Mouse (Mus musculus) myocyte (in vitro differentiated cells): ENCODE measurements around the gene Rgs6. TPM values are rescaled to one million over a fixed set of nuclear protein-coding genes. Genes with fewer than 3 reads are reported as not detected.

Source experiments
- H3K27me3 ChIP-seq: one replicate; pipeline ENCODE4 v1.6.1; 2011; ENCODE audit not compliant: control insufficient read depth, insufficient read depth, insufficient read length
- H3K36me3 ChIP-seq: one replicate; pipeline ENCODE4 v1.6.1; 2011; ENCODE audit not compliant: control insufficient read depth, insufficient read depth
- H3K4me2 ChIP-seq: one replicate; pipeline ENCODE4 v1.6.1; 2011; ENCODE audit warnings: low read depth, control low read depth
- H3K4me3 ChIP-seq: one replicate; pipeline ENCODE4 v1.5.1; 2011; ENCODE audit warnings: mild to moderate bottlenecking, control low read depth, moderate library complexity
- H3K79me2 ChIP-seq: one replicate; pipeline ENCODE4 v1.6.1; 2011; ENCODE audit not compliant: control insufficient read depth, insufficient read depth
- H3ac ChIP-seq: one replicate; pipeline ENCODE4 v1.6.1; 2011; ENCODE audit not compliant: control insufficient read depth, insufficient read length
- CEBPB ChIP-seq: IDR thresholded peaks from 2 replicates; pipeline ENCODE4 v1.6.1; 2011; ENCODE audit warnings: mild to moderate bottlenecking, moderate library complexity; ENCODE audit not compliant: poor library complexity, insufficient read depth, severe bottlenecking
- E2F4 ChIP-seq: IDR thresholded peaks from one replicate; pipeline ENCODE4 v1.6.1; 2011; ENCODE audit warnings: mild to moderate bottlenecking, control low read depth, moderate library complexity; ENCODE audit not compliant: insufficient read depth
- MAX ChIP-seq: IDR thresholded peaks from one replicate; pipeline ENCODE4 v1.6.1; 2011; ENCODE audit warnings: low read depth, mild to moderate bottlenecking, control low read depth
- MYOD1 ChIP-seq, 3 experiments: IDR thresholded peaks; one replicate each; pipeline ENCODE4 v1.6.1; 2011; ENCODE audit warnings: control low read depth in 2 of 3, low read depth in 2 of 3, mild to moderate bottlenecking in 2 of 3, moderate library complexity in 1 of 3; ENCODE audit not compliant: insufficient read length in 2 of 3, control insufficient read depth in 1 of 3
- MYOG ChIP-seq, 3 experiments: IDR thresholded peaks; one replicate each; pipeline ENCODE4 v1.6.1; 2011; ENCODE audit warnings: control low read depth in 2 of 3, low read depth in 2 of 3, mild to moderate bottlenecking in 2 of 3; ENCODE audit not compliant: insufficient read length in 2 of 3, control insufficient read depth in 1 of 3, insufficient read depth in 1 of 3
- POLR2A ChIP-seq: IDR thresholded peaks from one replicate; pipeline ENCODE4 v1.6.1; 2011; ENCODE audit warnings: low read depth, mild to moderate bottlenecking, control low read depth, moderate library complexity; ENCODE audit not compliant: insufficient read length
- POLR2AphosphoS2 ChIP-seq: IDR thresholded peaks from one replicate; pipeline ENCODE4 v1.6.1; 2011; ENCODE audit warnings: low read depth, control low read depth; ENCODE audit not compliant: insufficient read length
- REST ChIP-seq: IDR thresholded peaks from one replicate; pipeline ENCODE4 v1.6.1; 2011; ENCODE audit warnings: mild to moderate bottlenecking, control low read depth, moderate library complexity; ENCODE audit not compliant: insufficient read depth, insufficient read length
- SRF ChIP-seq: IDR thresholded peaks from one replicate; pipeline ENCODE4 v1.6.1; 2011; ENCODE audit warnings: low read depth; ENCODE audit not compliant: control insufficient read depth, insufficient read length
- TCF12 ChIP-seq: IDR thresholded peaks from one replicate; pipeline ENCODE4 v1.6.1; 2011; ENCODE audit warnings: mild to moderate bottlenecking, control low read depth; ENCODE audit not compliant: poor library complexity, insufficient read depth, severe bottlenecking
- TCF3 ChIP-seq: IDR thresholded peaks from one replicate; pipeline ENCODE4 v1.6.1; 2011; ENCODE audit warnings: low read depth, control low read depth; ENCODE audit not compliant: insufficient read length
- USF1 ChIP-seq: IDR thresholded peaks from one replicate; pipeline ENCODE4 v1.6.1; 2011; ENCODE audit warnings: low read depth, mild to moderate bottlenecking, control low read depth, moderate library complexity
- polyA plus RNA-seq: library from polyadenylated mRNA; unstranded; fragments of >200 nt; fragmentation: generic; extraction: Trizol; gene quantifications from one replicate; pipeline ENCODE4 v1.2.1, GENCODE M21; 2012; ENCODE audit warnings: missing spikeins

The Rgs6 gene
- polyA plus RNA-seq, 1 experiment = not detected

DNA sequence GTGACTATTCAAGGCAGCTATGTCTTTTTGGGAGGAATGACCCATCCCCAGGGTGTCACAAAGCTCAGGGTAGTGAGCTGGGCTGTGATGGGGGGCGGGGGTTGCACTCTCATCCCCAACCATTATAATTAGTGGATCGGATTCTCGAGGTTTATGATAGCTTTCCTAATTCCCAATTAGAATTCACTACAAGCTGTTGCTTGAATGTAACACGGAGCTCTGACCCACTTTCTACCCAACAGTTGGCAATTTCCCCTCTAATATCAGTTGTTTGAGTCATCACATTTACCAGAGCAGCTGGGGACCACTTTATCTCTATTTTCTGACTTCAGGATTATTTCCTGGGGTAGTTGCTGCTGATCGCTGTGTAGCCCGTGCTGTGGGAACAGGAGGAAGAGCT is 231.9 kb downstream of the Rgs6 start:
- Histone ChIP-seq H3K4me3 (no peak overlapping the region), H3K79me2 (no peaks in the 10 kb centered on the region), H3K4me2 (no peak overlapping the region), H3K36me3 (no peaks in the 10 kb centered on the region), H3ac (no peak overlapping the region), H3K27me3 (no peaks in the 10 kb centered on the region)
- TF ChIP-seq MYOG (IDR thresholded peaks at IDR 0.05; ENCODE audit: control insufficient read depth in 1 of 3, insufficient read depth in 1 of 3, insufficient read length in 2 of 3, low read depth in 2 of 3) (no peak), MAX (no peak), REST (no peak), POLR2A (no peak), POLR2AphosphoS2 (no peak), MYOD1 (IDR thresholded peaks at IDR 0.05; ENCODE audit: control insufficient read depth in 1 of 3, insufficient read length in 2 of 3, low read depth in 2 of 3) (no peak), E2F4 (no peak), TCF12 (no peak), USF1 (no peak), TCF3 (no peak), CEBPB (no peak), SRF (no peak)

DNA sequence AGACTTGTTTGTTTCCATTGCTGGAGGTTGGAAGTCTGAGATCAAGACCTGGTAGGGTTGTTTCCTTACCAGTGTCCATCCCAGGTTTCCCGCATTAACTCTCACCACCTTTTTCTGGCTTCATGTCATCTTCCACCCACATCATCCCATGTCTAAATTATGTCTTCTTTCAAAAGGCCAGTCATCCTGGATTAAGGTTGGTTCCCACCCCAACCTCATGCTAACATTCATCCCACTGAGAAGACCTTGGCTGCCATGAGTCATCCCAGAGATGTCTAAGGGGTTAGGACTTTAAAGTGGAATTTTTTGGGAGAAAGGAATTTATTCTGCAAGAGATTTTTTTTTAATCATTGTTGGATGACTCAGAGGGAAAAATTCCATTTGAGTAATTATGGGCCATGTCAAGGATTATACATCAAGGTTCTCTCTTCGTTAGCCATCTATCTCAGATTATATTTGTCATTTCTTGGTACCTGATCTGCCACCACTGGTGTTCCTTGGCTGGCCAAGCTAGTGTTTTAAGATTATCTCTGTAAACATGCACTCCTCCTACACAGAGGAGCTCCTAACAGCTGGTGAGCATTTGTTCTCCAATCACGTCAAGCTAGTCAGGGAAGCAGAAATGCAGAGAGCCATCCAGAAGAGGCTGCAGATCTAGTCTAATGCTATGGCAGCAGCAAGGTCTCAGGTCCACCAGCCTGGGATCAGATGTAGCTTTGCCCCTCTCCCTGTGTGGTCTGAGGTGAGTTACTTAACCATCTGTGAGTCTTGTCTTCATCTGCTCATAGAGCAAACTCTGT is 234.9 kb downstream of the Rgs6 start:
- no peaks in the 10 kb centered on the region for H3K36me3 ChIP-seq
- no peaks in the 10 kb centered on the region for H3K79me2 ChIP-seq
- no peaks in the 10 kb centered on the region for H3K27me3 ChIP-seq
- no peak overlapping the region for H3ac ChIP-seq
- H3K4me3 ChIP-seq = no peak overlapping the region
- H3K4me2 ChIP-seq = no peak overlapping the region
- TF ChIP-seq MAX = no peak
- TF ChIP-seq REST = no peak
- TF ChIP-seq USF1 = no peak
- no peak for TF ChIP-seq TCF12
- no peak for TF ChIP-seq E2F4
- TF ChIP-seq POLR2A = no peak
- TF ChIP-seq TCF3 = no peak
- no peak for TF ChIP-seq POLR2AphosphoS2
- TF ChIP-seq MYOD1 (IDR thresholded peaks at IDR 0.05; ENCODE audit: control insufficient read depth in 1 of 3, insufficient read length in 2 of 3, low read depth in 2 of 3) = no peak
- no peak for TF ChIP-seq SRF
- no peak for TF ChIP-seq MYOG (IDR thresholded peaks at IDR 0.05; ENCODE audit: control insufficient read depth in 1 of 3, insufficient read depth in 1 of 3, insufficient read length in 2 of 3, low read depth in 2 of 3)

DNA sequence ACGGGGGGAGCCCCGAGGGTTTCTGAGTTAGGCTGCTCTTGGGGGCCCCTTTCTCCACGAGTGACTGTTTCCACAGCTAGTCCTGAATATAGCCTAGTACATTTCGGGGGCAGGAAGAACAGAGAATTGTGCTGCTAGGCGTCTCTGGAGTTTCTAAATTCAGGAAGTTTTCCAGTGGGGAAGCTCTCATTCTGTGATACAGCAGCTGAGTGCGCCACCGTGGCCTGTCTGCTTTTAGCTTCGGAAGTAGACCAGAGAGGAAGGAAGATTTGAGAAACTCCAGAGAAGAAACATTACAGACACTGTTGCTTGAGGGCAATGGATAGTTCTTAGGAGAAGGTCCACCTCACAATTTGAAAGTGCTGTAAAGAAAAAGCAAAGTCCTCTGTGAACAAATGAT is 242.2 kb downstream of the Rgs6 start:
- Histone ChIP-seq H3K4me3 (no peak overlapping the region), H3K4me2 (no peak overlapping the region), H3ac (no peak overlapping the region), H3K27me3 (no peaks in the 10 kb centered on the region), H3K79me2 (no peaks in the 10 kb centered on the region), H3K36me3 (no peaks in the 10 kb centered on the region)
- TF ChIP-seq TCF3 (no peak), POLR2A (no peak), TCF12 (no peak), POLR2AphosphoS2 (no peak), USF1 (no peak), MYOG (IDR thresholded peaks at IDR 0.05; ENCODE audit: control insufficient read depth in 1 of 3, insufficient read depth in 1 of 3, insufficient read length in 2 of 3, low read depth in 2 of 3) (no peak), CEBPB (no peak), SRF (no peak), MYOD1 (IDR thresholded peaks at IDR 0.05; ENCODE audit: control insufficient read depth in 1 of 3, insufficient read length in 2 of 3, low read depth in 2 of 3) (no peak), REST (no peak), E2F4 (no peak)

DNA sequence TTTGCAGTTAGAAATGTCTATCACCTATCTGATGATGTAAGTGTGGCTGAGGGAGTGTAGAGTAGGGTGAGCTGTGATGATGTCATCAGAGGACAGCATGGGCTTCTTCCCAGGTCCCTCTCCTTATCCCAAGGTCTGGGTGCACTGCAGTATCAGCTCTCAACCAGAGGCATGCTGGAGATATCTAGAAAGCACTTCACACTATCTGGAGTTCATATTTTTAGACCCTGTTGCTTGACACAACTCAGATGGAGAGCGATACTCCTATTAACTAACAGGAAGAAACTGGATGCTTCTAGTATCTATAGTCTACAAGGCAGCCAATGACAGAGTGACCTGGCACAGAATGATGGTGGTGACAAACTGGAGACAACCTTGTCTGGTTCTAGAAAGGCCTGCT is 250.5 kb downstream of the Rgs6 start:
- Histone ChIP-seq H3ac (no peak overlapping the region), H3K4me2 (no peak overlapping the region), H3K4me3 (no peak overlapping the region), H3K36me3 (no peaks in the 10 kb centered on the region), H3K27me3 (no peaks in the 10 kb centered on the region), H3K79me2 (no peaks in the 10 kb centered on the region)
- TF ChIP-seq REST (no peak), SRF (no peak), CEBPB (no peak), POLR2AphosphoS2 (no peak), MYOG (IDR thresholded peaks at IDR 0.05; ENCODE audit: control insufficient read depth in 1 of 3, insufficient read depth in 1 of 3, insufficient read length in 2 of 3, low read depth in 2 of 3) (no peak), E2F4 (no peak), MYOD1 (IDR thresholded peaks at IDR 0.05; ENCODE audit: control insufficient read depth in 1 of 3, insufficient read length in 2 of 3, low read depth in 2 of 3) (no peak), TCF12 (no peak)
